Mouse (Mus musculus) stomach, postnatal 0 days (tissue): ENCODE results near the gene Pdzd2. TPM values are rescaled to one million over a fixed set of nuclear protein-coding genes. Genes with fewer than 3 reads are reported as not detected.

Source experiments
- ATAC-seq: fragments of 200-750 bp; cut with Nextera tagmentation; 2 replicates; pipeline ENCODE4 v1.8.0; 2017; ENCODE audit not compliant: low FRiP score, low TSS enrichment
- DNase-seq: peaks from one replicate; pipeline ENCODE4 v3.0.0-alpha.2; 2016; ENCODE audit warnings: low spot score
- H3K27ac ChIP-seq: fragments of 300-500 bp; sonication (generic); replicated peaks from 2 replicates; pipeline ENCODE4 v1.5.1; 2014; ENCODE audit warnings: mild to moderate bottlenecking, control low read depth
- H3K27me3 ChIP-seq: fragments of 300-500 bp; sonication (generic); 2 replicates; pipeline ENCODE4 v1.6.1; 2014; ENCODE audit warnings: low read length; ENCODE audit not compliant: control insufficient read depth, insufficient read depth
- H3K36me3 ChIP-seq: fragments of 300-500 bp; sonication (generic); 2 replicates; pipeline ENCODE4 v1.6.1; 2014; ENCODE audit warnings: low read length, mixed read lengths; ENCODE audit not compliant: control insufficient read depth, insufficient read depth
- H3K4me1 ChIP-seq: fragments of 300-500 bp; sonication (generic); replicated peaks from 2 replicates; pipeline ENCODE4 v1.6.1; 2014; ENCODE audit warnings: antibody characterized with exemption; ENCODE audit not compliant: control insufficient read depth, insufficient read depth
- H3K4me2 ChIP-seq: fragments of 300-500 bp; sonication (generic); replicated peaks from 2 replicates; pipeline ENCODE4 v1.6.1; 2014; ENCODE audit warnings: low read depth, mild to moderate bottlenecking, control low read depth, moderate library complexity
- H3K4me3 ChIP-seq: fragments of 300-500 bp; sonication (generic); 2 replicates; pipeline ENCODE4 v1.5.1; 2014; ENCODE audit warnings: low read depth, low read length, control low read depth
- H3K9ac ChIP-seq: fragments of 300-500 bp; sonication (generic); 2 replicates; pipeline ENCODE4 v1.6.1; 2014; ENCODE audit warnings: mild to moderate bottlenecking, low read length, control low read depth, mixed read lengths
- H3K9me3 ChIP-seq: fragments of 300-500 bp; sonication (generic); 2 replicates; pipeline ENCODE4 v1.6.1; 2016; ENCODE audit warnings: low read length; ENCODE audit not compliant: control insufficient read depth
- CTCF ChIP-seq: IDR thresholded peaks from 2 replicates; pipeline ENCODE4 v1.5.1; 2016; ENCODE audit warnings: antibody characterized with exemption, low read depth, mild to moderate bottlenecking, moderate library complexity
- EP300 ChIP-seq: optimal IDR thresholded peaks from 2 replicates; pipeline ENCODE3; 2016; ENCODE audit warnings: antibody characterized with exemption
- WGBS: fragments of 180-500 bp; shearing (Covaris S2); extraction: QIAGEN DNeasy Blood & Tissue Kit; methylation state at CpG from one replicate; pipeline ENCODE4 v1.1.7; 2014; 5-methylcytosine and 5-hydroxymethylcytosine counted together
- polyA plus RNA-seq: library from polyadenylated mRNA; unstranded; fragments of >200 nt; fragmentation: Nextera tagmentation; extraction: Ambion mirVana; gene quantifications from 2 replicates; pipeline ENCODE4 v1.2.1, GENCODE M21; 2015

Gene Pdzd2
- polyA plus RNA-seq, 1 experiment from 2014 or later, result 19.1 TPM

GRCm38 (mm10) chr15:12557663-12558436, 181.9 kb downstream of the Pdzd2 start:
- TF ChIP-seq EP300, result no peak
- no peak for TF ChIP-seq CTCF
- Histone ChIP-seq H3K4me2 (no peak overlapping the region), H3K9me3 (no peaks in the 10 kb centered on the region), H3K27me3 (no peaks in the 10 kb centered on the region), H3K4me3 (no peak overlapping the region), H3K36me3 (no peaks in the 10 kb centered on the region; the same call in 1 of the 2 replicates), H3K27ac (no peak overlapping the region), H3K4me1 (no peaks in the 10 kb centered on the region; the same call in 1 of the 2 replicates), H3K9ac (no peak overlapping the region)
- ATAC-seq, result no peak
- no peak for DNase-seq
- 82% methylated on average over 11 of the region's 11 CpGs for WGBS

DNA sequence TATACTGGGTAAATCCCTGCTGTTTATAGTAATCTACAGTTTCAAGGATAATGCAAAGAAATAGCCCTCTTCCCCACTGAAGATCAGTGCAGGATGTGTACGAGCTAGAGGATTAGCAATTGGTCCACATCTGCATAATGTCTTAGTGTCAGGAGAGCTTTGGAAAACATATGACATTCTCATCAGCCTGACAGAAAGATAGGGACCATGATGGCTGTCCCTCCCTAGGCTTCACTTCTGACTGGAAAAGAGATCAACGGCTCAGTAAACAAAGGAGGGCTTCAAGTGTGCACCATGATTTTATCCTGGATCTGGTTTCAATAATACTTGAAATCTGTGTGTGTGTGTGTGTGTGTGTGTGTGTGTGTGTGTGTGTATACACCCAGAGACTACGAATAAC, 186.5 kb downstream of the Pdzd2 start:
- ATAC-seq (no peak), DNase-seq (no peak)
- no peaks in the 10 kb centered on the region for H3K9me3 ChIP-seq
- H3K9ac ChIP-seq, result no peak overlapping the region
- H3K27me3 ChIP-seq, result no peaks in the 10 kb centered on the region
- no peak overlapping the region for H3K4me3 ChIP-seq
- no peak overlapping the region for H3K27ac ChIP-seq
- no peaks in the 10 kb centered on the region; the same call in 1 of the 2 replicates for H3K36me3 ChIP-seq
- H3K4me2 ChIP-seq, result no peak overlapping the region
- TF ChIP-seq CTCF (no peak), EP300 (no peak)
- no peaks in the 10 kb centered on the region for H3K4me1 ChIP-seq
- whole genome bisulfite sequencing, result 45% methylated on average over 3 of the region's 3 CpGs

- peak overlapping the region; percentile 77 for H3K27ac ChIP-seq
- H3K9ac ChIP-seq, result no peak overlapping the region
- H3K36me3 ChIP-seq, result no peaks in the 10 kb centered on the region
- no peak overlapping the region for H3K4me3 ChIP-seq
- no peaks in the 10 kb centered on the region for H3K9me3 ChIP-seq
- H3K4me1 ChIP-seq, result no peaks in the 10 kb centered on the region; the same call in 1 of the 2 replicates
- 41% methylated on average over 3 of the region's 3 CpGs for WGBS
- TF ChIP-seq EP300 (no peak), CTCF (peak; percentile 64)
- DNase-seq (peak; percentile 44), ATAC-seq (no peak)
- H3K4me2 ChIP-seq, result peak overlapping the region; percentile 96; the same call in 1 of the 2 replicates
- H3K27me3 ChIP-seq, result no peaks in the 10 kb centered on the region
These were observed 188.8 kb downstream of the Pdzd2 start for GRCm38 (mm10) chr15:12550919-12551318.

GRCm38 (mm10) chr15:12550376-12550775, 189.3 kb downstream of the Pdzd2 start:
- H3K4me2 ChIP-seq, result peak overlapping the region; percentile 96
- ATAC-seq (peak; percentile 59), DNase-seq (peak; percentile 21)
- H3K9ac ChIP-seq, result no peak overlapping the region
- H3K27ac ChIP-seq, result peak overlapping the region; percentile 77
- H3K4me1 ChIP-seq, result no peaks in the 10 kb centered on the region; the same call in 1 of the 2 replicates
- peak overlapping the region; percentile 62 for H3K4me3 ChIP-seq
- no peaks in the 10 kb centered on the region for H3K36me3 ChIP-seq
- H3K27me3 ChIP-seq, result no peaks in the 10 kb centered on the region
- H3K9me3 ChIP-seq, result no peaks in the 10 kb centered on the region
- WGBS, result 23% methylated on average over 9 of the region's 9 CpGs
- TF ChIP-seq EP300, result no peak
- no peak for TF ChIP-seq CTCF

GRCm38 (mm10) chr15:12549919-12550305, 189.8 kb downstream of the Pdzd2 start:
- peak; percentile 78 for ATAC-seq
- DNase-seq, result peak; percentile 66
- H3K4me3 ChIP-seq, result peak overlapping the region; percentile 62

More at GRCm38 (mm10) chr15:12549919-12550305, 189.8 kb downstream of the Pdzd2 start:
- Histone ChIP-seq H3K27me3 (no peaks in the 10 kb centered on the region), H3K36me3 (no peaks in the 10 kb centered on the region), H3K4me2 (peak overlapping the region; percentile 96), H3K9ac (peak overlapping the region; percentile 73), H3K27ac (peak overlapping the region; percentile 77), H3K9me3 (no peaks in the 10 kb centered on the region), H3K4me1 (no peaks in the 10 kb centered on the region; the same call in 1 of the 2 replicates)
- TF ChIP-seq CTCF (peak; percentile 34; the same call in 1 of the 2 replicates), EP300 (no peak)
- 2% methylated on average over 13 of the region's 13 CpGs for WGBS
